Mouse (Mus musculus) liver, postnatal 0 days (tissue): ENCODE measurements around the gene 2010111I01Rik.
"Not testable (repeated sequence)": the region's sequence is repeated elsewhere in the genome, so short reads cannot be mapped to it uniquely, and the experiment has no call there.

Experiments used
- CTCF ChIP-seq: sonication (generic); IDR thresholded peaks from 2 replicates; pipeline ENCODE4 v1.5.1; 2016; ENCODE audit warnings: antibody characterized with exemption, low read depth
- EP300 ChIP-seq: IDR thresholded peaks from 2 replicates; pipeline ENCODE4 v1.6.1; 2016; ENCODE audit warnings: antibody characterized with exemption, low read depth, mild to moderate bottlenecking

DNA sequence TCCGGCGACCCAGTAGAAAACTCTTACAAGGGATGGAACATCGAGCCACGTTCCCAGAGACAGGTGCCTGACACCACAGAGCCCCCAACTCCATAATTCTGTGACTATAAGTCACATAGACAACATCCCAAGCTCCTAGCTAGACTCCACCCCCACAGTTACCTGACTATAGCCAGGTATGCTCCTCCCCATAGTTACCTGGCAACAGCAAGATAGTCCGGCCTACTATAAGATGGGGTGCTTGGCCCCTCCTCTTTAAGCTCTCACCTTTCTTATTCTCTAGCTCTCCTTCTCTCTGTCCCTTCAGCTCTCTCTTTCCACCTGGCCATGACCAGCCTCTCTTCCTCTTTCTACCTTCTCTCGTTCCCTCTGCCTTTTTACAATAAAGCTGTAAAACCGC lies 118.4 kb downstream of the 2010111I01Rik start:
- TF ChIP-seq CTCF, EP300: not testable (repeated sequence)
